Comparison of ENCODE assay signal across 10 mouse cellular contexts in the genomic region with DNA sequence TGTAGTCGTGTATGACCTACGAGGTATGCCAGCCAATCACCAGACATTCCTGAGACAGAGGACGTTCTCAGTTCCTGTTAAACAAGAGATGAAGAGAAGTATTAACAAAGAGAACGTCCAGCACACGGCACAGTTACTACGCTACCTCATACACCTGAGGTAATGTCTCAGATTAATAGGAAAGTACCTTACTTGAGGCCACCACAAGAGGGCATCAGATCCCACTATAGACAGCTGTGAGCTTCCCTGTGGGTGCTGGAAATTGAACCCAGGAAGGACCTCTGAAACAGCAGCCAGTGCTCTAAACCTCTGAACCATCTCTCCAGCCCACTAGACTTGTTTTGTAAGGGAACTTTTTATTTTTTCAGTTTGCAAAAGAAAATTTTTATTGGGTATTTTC. TPM values are rescaled to one million over a fixed set of nuclear protein-coding genes. Genes with fewer than 3 reads are reported as not detected.
DNase-seq lines count a peak whose midpoint lies in the region; ATAC-seq and TF ChIP-seq lines count a peak whose summit lies in the region.
"Had no signal": no experiment of that assay in that cellular context is flagged by ENCODE, and none has a peak within 500 bp of the region (broad histone marks: within the 10 kb centered on the region; RNA-seq: fewer than 3 reads in every experiment).

No protein-coding gene starts in this region.

- H3K4me1 ChIP-seq in heart, embryonic 11.5 days (ENCODE audit: control insufficient read depth, insufficient read depth, low read length) = peaks cover 5% of the 10 kb centered on the region

- 70% methylated on average over 6 of the region's 6 CpGs for WGBS in heart, embryonic 11.5 days (ENCODE audit: insufficient replicate concordance)

- no peak overlapping the region for H3K4me3 ChIP-seq in layer of hippocampus, adult 2 months
- no peak overlapping the region for H3K4me3 ChIP-seq in heart, embryonic 11.5 days (ENCODE audit: low read depth, low read length)
- H3K4me3 ChIP-seq: embryonic facial prominence, embryonic 15.5 days had no signal

- H3K27ac ChIP-seq in layer of hippocampus, adult 2 months = no peak overlapping the region
- H3K27ac ChIP-seq in heart, embryonic 11.5 days (ENCODE audit: low read depth, low read length) = no peak overlapping the region
- H3K27ac ChIP-seq: embryonic facial prominence, embryonic 15.5 days had no signal

- H3K9ac ChIP-seq in heart, embryonic 11.5 days (ENCODE audit: low read depth, low read length) = no peak overlapping the region
- H3K9ac ChIP-seq: embryonic facial prominence, embryonic 15.5 days had no signal

- ATAC-seq in common myeloid progenitor, adult 5-6 weeks (replicated peaks; ENCODE audit: low read depth, poor library complexity, severe bottlenecking) = peak; percentile 76; the same call in 1 of the 2 replicates
- ATAC-seq in heart, embryonic 11.5 days (replicated peaks; ENCODE audit: insufficient number of reproducible peaks, low FRiP score, low TSS enrichment) = no peak
- ATAC-seq: hindbrain, embryonic 16.5 days had no signal

- no peak overlapping the region for H3K4me2 ChIP-seq in heart, embryonic 11.5 days
- H3K4me2 ChIP-seq: embryonic facial prominence, embryonic 15.5 days had no signal

- H3K27me3 ChIP-seq in heart, embryonic 11.5 days (ENCODE audit: control insufficient read depth, insufficient read depth, low read length) = no peaks in the 10 kb centered on the region
- H3K27me3 ChIP-seq: embryonic facial prominence, embryonic 15.5 days had no signal

- peaks cover 3% of the 10 kb centered on the region for H3K36me3 ChIP-seq in heart, embryonic 11.5 days (ENCODE audit: control insufficient read depth, insufficient read depth, low read length)

- H3K9me3 ChIP-seq in heart, embryonic 11.5 days (replicated peaks; ENCODE audit: control insufficient read depth, low read length) = no peaks in the 10 kb centered on the region
- H3K9me3 ChIP-seq: embryonic facial prominence, embryonic 15.5 days had no signal

- peak; percentile 67 for TF ChIP-seq CTCF in layer of hippocampus, adult 2 months (conservative IDR thresholded peaks at IDR 0.05)

- DNase-seq in layer of hippocampus, adult 2 months (ENCODE audit: low spot score in 2 of 2) = no peak
- no peak for DNase-seq in layer of hippocampus, postnatal 14 days (ENCODE audit: low spot score in 2 of 2)
- peak; percentile 47 for DNase-seq in 416B (ENCODE audit: low read depth)
- DNase-seq in B cell, adult 2 months = peak; percentile 25 to 29
- no peak for DNase-seq in yolk sac, embryonic 10.5 days (ENCODE audit: low spot score)
- DNase-seq in kidney, adult 9 months = no peak

RNA-seq across cellular contexts. Expression of a gene that starts 11.7 kb away (rescaled TPM):
- total RNA-seq in layer of hippocampus, adult 2 months (2021) = 100 to 1,000 TPM; 163 to 170 TPM
- total RNA-seq in layer of hippocampus, postnatal 14 days (2021) = 100 to 1,000 TPM; 162 TPM
- 121 and 223 TPM in 2 replicates for total RNA-seq in common myeloid progenitor, adult 5-6 weeks (2017)
- 262 and 278 TPM in 2 replicates for polyA plus RNA-seq in heart, embryonic 11.5 days (2014; fragmentation: Nextera tagmentation; extraction: Ambion mirVana)

RNA-seq across cellular contexts. Expression of a gene that starts 45.1 kb away (rescaled TPM):
- 100 to 1,000 TPM; 201 to 210 TPM for total RNA-seq in layer of hippocampus, adult 2 months (2021)
- 100 to 1,000 TPM; 190 to 199 TPM for total RNA-seq in layer of hippocampus, postnatal 14 days (2021)
- total RNA-seq in common myeloid progenitor, adult 5-6 weeks (2017) = 104 and 122 TPM in 2 replicates
- 12.8 and 15.0 TPM in 2 replicates for polyA plus RNA-seq in heart, embryonic 11.5 days (2014; fragmentation: Nextera tagmentation; extraction: Ambion mirVana)

Comparison
In these comparisons a context has a peak if more than half of its experiments do, and no peak if none do; other contexts are left out.
1. DNase-seq: peak in 416B (single experiment) and B cell, adult 2 months (2 of 2); none in layer of hippocampus, adult 2 months (0 of 2), layer of hippocampus, postnatal 14 days (0 of 2), yolk sac, embryonic 10.5 days (single experiment) and kidney, adult 9 months (single experiment).